8 mouse cellular contexts compared by ENCODE assay signal in the genomic region with DNA sequence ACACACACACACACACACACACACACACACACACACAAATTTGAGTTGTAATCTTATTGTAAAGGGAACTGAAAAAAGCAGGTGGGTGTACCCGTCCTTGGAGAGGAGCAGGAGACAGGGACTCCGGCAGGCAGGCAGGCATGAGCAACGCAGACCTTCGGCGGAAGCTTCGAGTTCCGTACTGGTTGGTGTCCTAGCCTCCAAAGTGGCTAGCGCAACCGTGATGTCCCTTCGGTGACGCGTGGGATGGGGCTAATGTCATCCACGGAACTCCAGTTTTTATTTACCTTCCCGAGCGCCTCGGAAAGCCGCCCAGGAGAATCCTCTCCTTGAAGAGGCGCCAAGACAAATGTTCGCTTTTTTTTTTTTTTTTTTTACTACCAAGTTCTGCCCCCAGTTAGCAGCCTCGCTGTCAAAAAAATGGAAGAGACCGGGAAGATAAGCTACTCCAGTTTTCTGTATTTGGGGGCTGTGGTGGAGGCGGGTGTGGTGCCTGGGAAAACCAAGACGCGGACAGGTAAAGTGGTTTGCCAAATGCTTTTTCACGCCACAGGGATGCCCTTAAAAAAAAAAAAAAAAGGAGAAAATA. TPM values are rescaled to one million over a fixed set of nuclear protein-coding genes. Genes with fewer than 3 reads are reported as not detected.
DNase-seq lines count a peak whose midpoint lies in the region; ATAC-seq and TF ChIP-seq lines count a peak whose summit lies in the region.

No protein-coding gene starts in this region.

- H3K27me3 ChIP-seq in embryonic facial prominence, embryonic 10.5 days (replicated peaks; ENCODE audit: low read depth, poor library complexity, severe bottlenecking): peaks cover 6% of the 10 kb centered on the region; the same call in 1 of the 2 replicates
- H3K27me3 ChIP-seq in hindbrain, embryonic 12.5 days: no peaks in the 10 kb centered on the region

- no peaks in the 10 kb centered on the region for H3K36me3 ChIP-seq in embryonic facial prominence, embryonic 10.5 days (replicated peaks)
- H3K36me3 ChIP-seq in hindbrain, embryonic 12.5 days: no peaks in the 10 kb centered on the region

- ATAC-seq in hindbrain, embryonic 12.5 days (ENCODE audit: low FRiP score): peak; percentile 17; the same call in 1 of the 2 replicates
- peak; percentile 14 for ATAC-seq in megakaryocyte, adult 5-6 weeks (ENCODE audit: poor library complexity, severe bottlenecking)

- DNase-seq in left cerebral cortex, adult 2 months (ENCODE audit: extremely low spot score in 1 of 2, low spot score in 2 of 2): peak in 1 of 2 experiments; percentile 20
- DNase-seq in left cerebral cortex, postnatal 36 days (ENCODE audit: low spot score in 2 of 2): no peak
- DNase-seq in embryonic facial prominence, embryonic 10.5 days (ENCODE audit: low spot score): no peak
- no peak for DNase-seq in retina, embryonic 14.5 days (ENCODE audit: low spot score)
- DNase-seq in spleen, postnatal 14 days (ENCODE audit: low spot score in 2 of 2): no peak
- no peak for DNase-seq in left cerebral cortex, postnatal 25 days (ENCODE audit: low spot score in 2 of 2)

- no peaks in the 10 kb centered on the region for H3K9me3 ChIP-seq in embryonic facial prominence, embryonic 10.5 days
- no peaks in the 10 kb centered on the region for H3K9me3 ChIP-seq in hindbrain, embryonic 12.5 days (replicated peaks)

- H3K9ac ChIP-seq in hindbrain, embryonic 12.5 days: peak overlapping the region; percentile 47

- intact Hi-C loops in left cerebral cortex, adult 2 months (cut with DNase I): loop anchor here (5.0 kb wide), 1 partner anchor 118 kb away; the partner anchor contains the start of gene Cdc6
- intact Hi-C loops in left cerebral cortex, postnatal 36 days (cut with DNase I): loop anchor here (2.0 to 5.0 kb wide), 2 partner anchors 39 to 72 kb away; no protein-coding TSS in a partner anchor
- intact Hi-C loops in left cerebral cortex, postnatal 25 days (cut with DNase I): no loop called here

- TF ChIP-seq CTCF in left cerebral cortex, adult 2 months (IDR thresholded peaks at IDR 0.05): no peak

- H3K4me1 ChIP-seq in embryonic facial prominence, embryonic 10.5 days: peaks cover 68% of the 10 kb centered on the region
- peaks cover 52% of the 10 kb centered on the region for H3K4me1 ChIP-seq in hindbrain, embryonic 12.5 days

- 1% methylated on average over 25 of the region's 25 CpGs for WGBS in embryonic facial prominence, embryonic 10.5 days
- 1% methylated on average over 25 of the region's 25 CpGs for WGBS in hindbrain, embryonic 12.5 days

- peak overlapping the region; percentile 90 for H3K4me2 ChIP-seq in hindbrain, embryonic 12.5 days (replicated peaks)

- H3K4me3 ChIP-seq in left cerebral cortex, adult 2 months: peak overlapping the region; percentile 43
- peak overlapping the region; percentile 63 for H3K4me3 ChIP-seq in embryonic facial prominence, embryonic 10.5 days
- peak overlapping the region; percentile 44 for H3K4me3 ChIP-seq in hindbrain, embryonic 12.5 days

- no peak overlapping the region for H3K27ac ChIP-seq in left cerebral cortex, adult 2 months
- H3K27ac ChIP-seq in embryonic facial prominence, embryonic 10.5 days (replicated peaks): peak overlapping the region; percentile 82
- H3K27ac ChIP-seq in hindbrain, embryonic 12.5 days: peak overlapping the region; percentile 44; the same call in 1 of the 2 replicates

RNA-seq across cellular contexts. Expression of gene Msl1, which starts 6.0 kb away (rescaled TPM):
- 100 to 1,000 TPM; 178 to 192 TPM for total RNA-seq in left cerebral cortex, adult 2 months (2021)
- total RNA-seq in left cerebral cortex, postnatal 36 days (2021): 100 to 1,000 TPM; 169 to 193 TPM
- 23.4 and 23.5 TPM in 2 replicates for polyA plus RNA-seq in embryonic facial prominence, embryonic 10.5 days (2016; fragmentation: Nextera tagmentation; extraction: Ambion mirVana)
- 38.8 and 40.4 TPM in 2 replicates for polyA plus RNA-seq in hindbrain, embryonic 12.5 days (2016; fragmentation: Nextera tagmentation; extraction: Ambion mirVana)
- total RNA-seq in megakaryocyte, adult 5-6 weeks (2015): 73.7 and 74.9 TPM in 2 replicates
- total RNA-seq in megakaryocyte, adult 5-6 weeks (2017): 111 and 119 TPM in 2 replicates
- total RNA-seq in left cerebral cortex, postnatal 25 days (2021): 100 to 1,000 TPM; 190 to 193 TPM

RNA-seq across cellular contexts. Expression of gene Nr1d1, which starts 14.2 kb away (rescaled TPM):
- 100 to 1,000 TPM in 1 of 2 experiments, 10 to 100 TPM in 1; 91.9 to 153 TPM for total RNA-seq in left cerebral cortex, adult 2 months (2021)
- 100 to 1,000 TPM; 117 to 141 TPM for total RNA-seq in left cerebral cortex, postnatal 36 days (2021)
- 1.1 and 1.8 TPM in 2 replicates for polyA plus RNA-seq in embryonic facial prominence, embryonic 10.5 days (2016; fragmentation: Nextera tagmentation; extraction: Ambion mirVana)
- 1.2 and 1.3 TPM in 2 replicates for polyA plus RNA-seq in hindbrain, embryonic 12.5 days (2016; fragmentation: Nextera tagmentation; extraction: Ambion mirVana)
- 0.11 and 0.25 TPM in 2 replicates for total RNA-seq in megakaryocyte, adult 5-6 weeks (2015)
- 0.12 and 0.37 TPM in 2 replicates for total RNA-seq in megakaryocyte, adult 5-6 weeks (2017)
- 100 to 1,000 TPM in 1 of 2 experiments, 10 to 100 TPM in 1; 92.5 to 121 TPM for total RNA-seq in left cerebral cortex, postnatal 25 days (2021)

RNA-seq across cellular contexts. Expression of gene Casc3, which starts 15.4 kb away (rescaled TPM):
- total RNA-seq in left cerebral cortex, adult 2 months (2021): 10 to 100 TPM; 53.0 to 57.6 TPM
- 10 to 100 TPM; 46.7 to 63.5 TPM for total RNA-seq in left cerebral cortex, postnatal 36 days (2021)
- 47.5 and 48.3 TPM in 2 replicates for polyA plus RNA-seq in embryonic facial prominence, embryonic 10.5 days (2016; fragmentation: Nextera tagmentation; extraction: Ambion mirVana)
- polyA plus RNA-seq in hindbrain, embryonic 12.5 days (2016; fragmentation: Nextera tagmentation; extraction: Ambion mirVana): 62.5 and 66.5 TPM in 2 replicates
- 35.6 and 39.9 TPM in 2 replicates for total RNA-seq in megakaryocyte, adult 5-6 weeks (2015)
- 32.1 and 33.2 TPM in 2 replicates for total RNA-seq in megakaryocyte, adult 5-6 weeks (2017)
- total RNA-seq in left cerebral cortex, postnatal 25 days (2021): 10 to 100 TPM; 53.9 to 54.7 TPM

RNA-seq across cellular contexts. Expression of gene Rapgefl1, which starts 47.3 kb away (rescaled TPM):
- total RNA-seq in left cerebral cortex, adult 2 months (2021): 100 to 1,000 TPM; 144 to 153 TPM
- total RNA-seq in left cerebral cortex, postnatal 36 days (2021): 100 to 1,000 TPM; 139 to 161 TPM
- 1.4 and 1.8 TPM in 2 replicates for polyA plus RNA-seq in embryonic facial prominence, embryonic 10.5 days (2016; fragmentation: Nextera tagmentation; extraction: Ambion mirVana)
- polyA plus RNA-seq in hindbrain, embryonic 12.5 days (2016; fragmentation: Nextera tagmentation; extraction: Ambion mirVana): 3.1 and 4.1 TPM in 2 replicates
- 0.25 and 0.49 TPM in 2 replicates for total RNA-seq in megakaryocyte, adult 5-6 weeks (2015)
- 0.51 TPM in 1 of 2 replicates, not detected in the other for total RNA-seq in megakaryocyte, adult 5-6 weeks (2017)
- 100 to 1,000 TPM; 138 to 148 TPM for total RNA-seq in left cerebral cortex, postnatal 25 days (2021)

RNA-seq across cellular contexts. Expression of gene Thra, which starts 48.9 kb away (rescaled TPM):
- total RNA-seq in left cerebral cortex, adult 2 months (2021): 100 to 1,000 TPM; 730 to 768 TPM
- 100 to 1,000 TPM; 718 to 779 TPM for total RNA-seq in left cerebral cortex, postnatal 36 days (2021)
- 8.8 and 9.1 TPM in 2 replicates for polyA plus RNA-seq in embryonic facial prominence, embryonic 10.5 days (2016; fragmentation: Nextera tagmentation; extraction: Ambion mirVana)
- polyA plus RNA-seq in hindbrain, embryonic 12.5 days (2016; fragmentation: Nextera tagmentation; extraction: Ambion mirVana): 67.2 and 68.4 TPM in 2 replicates
- total RNA-seq in megakaryocyte, adult 5-6 weeks (2015): 10.0 and 11.6 TPM in 2 replicates
- 8.0 and 9.0 TPM in 2 replicates for total RNA-seq in megakaryocyte, adult 5-6 weeks (2017)
- 100 to 1,000 TPM; 719 to 771 TPM for total RNA-seq in left cerebral cortex, postnatal 25 days (2021)

Comparison
In these comparisons a context has a peak if more than half of its experiments do, and no peak if none do; other contexts are left out.
1. RNA of gene Nr1d1, which starts 14.2 kb away (total RNA-seq): 91.9 to 153 TPM in left cerebral cortex, adult 2 months, 117 to 141 TPM in left cerebral cortex, postnatal 36 days and 92.5 to 121 TPM in left cerebral cortex, postnatal 25 days; 0.11 to 0.37 TPM in megakaryocyte, adult 5-6 weeks; every median in the first group is over 10 times any median in the second.
2. Peak in every context shown above with its lines, with median percentiles within 50 percentile points of each other: H3K4me3 ChIP-seq.